Mouse (Mus musculus) liver, adult 2 months (tissue): ENCODE data around the gene Mex3b. TPM values are rescaled to one million over a fixed set of nuclear protein-coding genes. Genes with fewer than 3 reads are reported as not detected.

Experiments used
- DNase-seq: peaks from one replicate; pipeline ENCODE4 v3.0.0-alpha.2; 2011; ENCODE audit warnings: low read depth, low spot score; ENCODE audit errors: extremely low read depth
- H3K27ac ChIP-seq: fragments of 200-500 bp; replicated peaks from 2 replicates; pipeline ENCODE4 v1.5.1; 2012; ENCODE audit warnings: low read depth, mild to moderate bottlenecking, control low read depth, inconsistent platforms, low read length; ENCODE audit not compliant: insufficient read depth
- H3K27me3 ChIP-seq: fragments of 200-500 bp; 2 replicates; pipeline ENCODE4 v1.6.1; 2012; ENCODE audit warnings: mild to moderate bottlenecking, moderate library complexity, low read length, inconsistent platforms; ENCODE audit not compliant: control insufficient read depth, insufficient read depth
- H3K36me3 ChIP-seq: fragments of 200-500 bp; 2 replicates; pipeline ENCODE4 v1.6.1; 2012; ENCODE audit warnings: low read length, inconsistent platforms; ENCODE audit not compliant: control insufficient read depth, insufficient read depth
- H3K4me1 ChIP-seq: fragments of 200-500 bp; 2 replicates; pipeline ENCODE4 v1.6.1; 2011; ENCODE audit warnings: low read length; ENCODE audit not compliant: control insufficient read depth, insufficient read depth
- H3K4me3 ChIP-seq: fragments of 200-500 bp; 2 replicates; pipeline ENCODE4 v1.5.1; 2011; ENCODE audit warnings: low read depth, mild to moderate bottlenecking, control low read depth, low read length, moderate library complexity; ENCODE audit not compliant: insufficient read depth
- H3K79me2 ChIP-seq: fragments of 200-500 bp; 2 replicates; pipeline ENCODE4 v1.6.1; 2012; ENCODE audit warnings: inconsistent platforms, mild to moderate bottlenecking, low read length, moderate library complexity; ENCODE audit not compliant: control insufficient read depth, insufficient read depth
- H3K9ac ChIP-seq: fragments of 200-500 bp; 2 replicates; pipeline ENCODE4 v1.6.1; 2012; ENCODE audit warnings: low read depth, mild to moderate bottlenecking, control low read depth, inconsistent platforms, low read length
- CTCF ChIP-seq: fragments of 200-500 bp; IDR thresholded peaks from 2 replicates; pipeline ENCODE4 v1.5.1; 2011; ENCODE audit warnings: low read depth, low read length, control low read depth
- POLR2A ChIP-seq: fragments of 200-500 bp; IDR thresholded peaks from 2 replicates; pipeline ENCODE4 v1.6.1; 2011; ENCODE audit warnings: low read length, control low read depth; ENCODE audit not compliant: insufficient read depth; ENCODE audit errors: extremely low read depth
- WGBS: fragments of 180-500 bp; shearing (Covaris S2); methylation state at CpG from one replicate; pipeline ENCODE4 v1.1.7; 2018; 5-methylcytosine and 5-hydroxymethylcytosine counted together
- polyA plus RNA-seq: library from polyadenylated mRNA; depleted of rRNA; stranded (reverse); fragments of >200 nt; gene quantifications from 2 replicates; pipeline ENCODE4 v1.2.3, GENCODE M21; 2012; rRNA removed
- total RNA-seq: library from RNA; depleted of rRNA; stranded (reverse); fragments of >200 nt; gene quantifications from 2 replicates; pipeline ENCODE4 v1.2.3, GENCODE M21; 2014; rRNA removed

Mex3b gene
- total and polyA plus RNA-seq, 2 experiments, result 0.28 to 0.56 TPM

DNA sequence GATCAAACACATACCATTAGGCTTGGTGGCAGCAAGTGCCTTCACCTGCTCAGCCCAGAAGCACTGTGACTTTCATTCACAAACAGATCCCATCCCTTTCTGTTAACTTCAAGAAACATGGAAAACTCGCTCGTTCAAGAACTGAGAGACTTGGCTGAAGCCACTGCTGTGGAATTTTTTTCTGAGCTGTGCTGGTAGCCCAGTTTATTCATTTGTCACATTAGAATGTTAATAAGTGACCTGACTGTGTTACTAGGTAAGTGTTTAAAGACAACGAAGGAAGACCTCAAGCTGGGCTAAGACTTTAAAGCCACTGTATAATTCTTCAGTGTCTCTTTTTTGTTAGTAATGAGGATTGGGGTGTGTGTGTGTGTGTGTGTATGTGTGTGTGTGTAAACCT, 35.9 kb downstream of the Mex3b start:
- no peaks in the 10 kb centered on the region for H3K27me3 ChIP-seq
- H3K4me3 ChIP-seq, result no peak overlapping the region
- H3K27ac ChIP-seq, result no peak overlapping the region
- 64% methylated on average over 3 of the region's 3 CpGs for WGBS
- no peak overlapping the region for H3K9ac ChIP-seq
- H3K79me2 ChIP-seq, result no peaks in the 10 kb centered on the region
- H3K4me1 ChIP-seq, result no peaks in the 10 kb centered on the region
- DNase-seq, result no peak
- H3K36me3 ChIP-seq, result no peaks in the 10 kb centered on the region
- TF ChIP-seq POLR2A (no peak), CTCF (no peak)

DNA sequence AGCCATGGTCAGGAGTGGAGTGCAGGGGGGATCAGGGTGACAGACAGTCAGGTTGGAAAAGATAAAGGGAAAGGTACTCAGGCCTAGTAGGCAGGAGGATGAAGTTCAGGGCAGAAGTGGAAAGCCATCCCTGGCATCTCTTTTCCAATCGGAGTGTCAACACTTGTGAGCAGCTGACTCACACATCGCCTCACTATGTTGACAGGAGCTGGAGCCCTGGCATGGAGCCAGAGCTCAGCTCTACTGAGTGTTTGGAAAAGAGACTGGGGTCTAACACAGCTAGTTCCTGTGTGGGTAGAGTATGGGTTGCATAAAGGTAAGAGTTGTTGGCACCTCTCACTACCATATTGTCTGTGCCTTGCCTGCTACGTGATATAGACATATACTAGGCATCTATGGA, 38.4 kb downstream of the Mex3b start:
- Histone ChIP-seq H3K79me2 (no peaks in the 10 kb centered on the region), H3K36me3 (no peaks in the 10 kb centered on the region), H3K4me1 (no peaks in the 10 kb centered on the region), H3K4me3 (no peak overlapping the region), H3K27me3 (no peaks in the 10 kb centered on the region), H3K27ac (no peak overlapping the region), H3K9ac (no peak overlapping the region)
- 49% methylated on average over 3 of the region's 3 CpGs for WGBS
- DNase-seq, result no peak
- no peak for TF ChIP-seq POLR2A
- TF ChIP-seq CTCF, result no peak

DNA sequence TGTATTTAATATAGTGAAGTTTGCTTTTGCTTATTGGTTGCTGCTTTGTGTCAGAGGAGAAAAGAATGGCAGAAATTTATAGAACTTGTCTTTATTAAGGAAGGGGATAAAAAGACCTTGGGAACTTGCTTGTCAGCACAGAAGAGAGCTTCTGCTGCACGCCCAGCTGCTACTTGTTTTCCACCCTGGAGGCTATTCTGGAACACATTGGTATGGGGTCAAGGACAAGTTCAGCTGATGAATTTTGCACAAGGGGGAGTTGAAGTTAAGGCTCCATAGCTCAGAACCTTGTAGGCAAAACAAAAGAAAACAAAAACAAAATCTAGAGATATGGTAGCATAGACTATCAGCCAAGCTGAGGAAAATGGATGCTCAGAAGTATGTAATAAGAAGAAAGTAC, 39.9 kb downstream of the Mex3b start:
- Histone ChIP-seq H3K27ac (no peak overlapping the region), H3K36me3 (no peaks in the 10 kb centered on the region), H3K4me1 (no peaks in the 10 kb centered on the region), H3K79me2 (no peaks in the 10 kb centered on the region), H3K27me3 (no peaks in the 10 kb centered on the region), H3K4me3 (no peak overlapping the region), H3K9ac (no peak overlapping the region)
- TF ChIP-seq CTCF (no peak), POLR2A (no peak)
- 65% methylated on average over 1 of the region's 1 CpGs for WGBS
- no peak for DNase-seq

DNA sequence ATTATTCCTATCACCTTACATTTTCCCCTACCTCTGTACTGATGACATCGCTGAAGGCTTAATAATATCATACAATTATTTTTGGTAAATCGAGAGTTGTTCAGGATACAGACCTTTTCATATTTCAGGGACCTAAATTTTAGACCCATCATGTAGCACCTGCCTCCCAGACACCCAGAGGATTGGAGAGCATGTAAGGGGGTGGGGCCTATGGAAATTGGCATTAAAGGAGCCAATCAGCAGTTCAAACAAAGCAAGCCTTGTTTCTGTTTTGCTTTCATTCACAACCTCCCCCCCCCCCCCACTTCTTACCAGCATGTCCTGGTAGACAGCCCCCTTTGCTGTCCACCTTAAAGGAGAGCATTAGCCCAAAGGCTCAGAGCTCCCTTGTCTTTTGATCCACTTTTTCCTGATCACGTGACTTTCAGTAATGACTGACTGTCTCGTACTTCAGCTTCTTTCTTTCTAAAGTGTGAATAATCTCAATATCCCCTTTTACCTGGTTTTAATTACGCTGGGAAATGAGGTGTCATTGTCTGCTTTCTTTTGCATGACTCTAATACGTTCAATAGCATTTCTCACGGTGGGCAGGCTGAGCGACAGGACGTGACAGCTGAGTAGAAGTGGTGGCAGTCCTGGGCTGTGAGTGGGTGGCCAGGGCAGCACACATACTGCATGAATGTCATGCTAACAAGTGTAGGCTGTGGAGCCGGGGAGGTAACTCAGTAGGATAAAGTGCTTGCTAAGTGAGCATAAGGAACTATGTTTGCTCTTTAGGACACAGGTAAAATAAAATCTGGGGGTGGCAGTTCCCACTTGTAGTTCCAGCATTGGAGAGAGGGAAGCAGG, 43.6 kb downstream of the Mex3b start:
- 71% methylated on average over 10 of the region's 10 CpGs for WGBS
- no peak overlapping the region for H3K27ac ChIP-seq
- H3K27me3 ChIP-seq, result no peaks in the 10 kb centered on the region
- H3K4me3 ChIP-seq, result no peak overlapping the region
- no peaks in the 10 kb centered on the region for H3K4me1 ChIP-seq
- no peak for TF ChIP-seq CTCF
- TF ChIP-seq POLR2A, result no peak
- H3K79me2 ChIP-seq, result no peaks in the 10 kb centered on the region
- DNase-seq, result no peak
- no peak overlapping the region for H3K9ac ChIP-seq
- H3K36me3 ChIP-seq, result no peaks in the 10 kb centered on the region

DNA sequence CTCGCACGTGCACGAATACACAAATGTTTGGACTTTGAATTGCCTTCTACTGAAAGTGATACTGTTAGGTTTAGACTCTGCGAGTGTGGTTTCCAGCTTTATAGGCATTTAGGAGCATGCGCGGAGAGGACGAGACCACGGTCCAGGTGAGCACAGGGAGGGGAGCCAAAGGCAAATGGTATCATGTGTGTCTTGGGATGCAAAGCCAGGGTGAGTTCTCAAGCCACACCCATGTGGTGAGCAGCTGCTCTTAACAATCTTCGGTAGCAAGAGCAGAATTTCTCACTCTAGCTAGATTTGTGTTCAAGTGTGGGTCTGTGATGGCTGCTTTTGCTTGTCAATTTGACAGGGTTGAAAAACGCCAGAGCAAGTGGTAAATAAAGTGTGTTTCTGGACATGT, 44.4 kb downstream of the Mex3b start:
- no peak for TF ChIP-seq CTCF
- TF ChIP-seq POLR2A, result no peak
- Histone ChIP-seq H3K4me3 (no peak overlapping the region), H3K79me2 (no peaks in the 10 kb centered on the region), H3K4me1 (no peaks in the 10 kb centered on the region), H3K36me3 (no peaks in the 10 kb centered on the region), H3K9ac (no peak overlapping the region), H3K27me3 (no peaks in the 10 kb centered on the region), H3K27ac (no peak overlapping the region)
- WGBS, result 85% methylated on average over 10 of the region's 10 CpGs
- no peak for DNase-seq

DNA sequence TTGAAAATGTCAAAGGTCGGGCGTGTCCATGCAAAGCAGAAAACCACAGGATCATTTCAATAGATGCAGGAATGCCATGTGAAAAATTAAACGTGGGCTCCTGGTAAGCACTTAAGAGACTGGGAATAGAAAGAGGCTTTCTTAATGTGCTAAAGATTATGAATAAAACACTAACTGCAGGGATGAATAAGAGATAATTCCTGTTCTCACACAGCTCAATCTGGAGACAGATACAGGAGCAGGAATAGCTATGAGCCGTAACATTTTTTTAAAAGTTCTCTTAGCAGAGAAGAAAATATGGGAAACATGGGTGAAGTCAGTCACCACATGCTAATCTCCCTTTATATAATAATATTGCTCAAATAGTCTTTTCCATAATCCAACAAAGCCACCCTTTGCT, 47.2 kb downstream of the Mex3b start:
- H3K36me3 ChIP-seq, result no peaks in the 10 kb centered on the region
- no peak overlapping the region for H3K9ac ChIP-seq
- no peak overlapping the region for H3K4me3 ChIP-seq
- 76% methylated on average over 4 of the region's 4 CpGs for WGBS
- H3K4me1 ChIP-seq, result no peaks in the 10 kb centered on the region
- H3K79me2 ChIP-seq, result no peaks in the 10 kb centered on the region
- no peaks in the 10 kb centered on the region for H3K27me3 ChIP-seq
- no peak for DNase-seq
- TF ChIP-seq CTCF (no peak), POLR2A (no peak)
- no peak overlapping the region for H3K27ac ChIP-seq

Other genes starting within 250 kb of the Mex3b start
- gene Saxo2, start 218.8 kb upstream of the Mex3b start, total RNA-seq, result 0.81 and 0.83 TPM in 2 replicates
- gene Saxo2, start 218.8 kb upstream of the Mex3b start, polyA plus RNA-seq, result 1.6 TPM in 1 of 2 replicates, not detected in the other
- gene Efl1, start 218.7 kb upstream of the Mex3b start, total RNA-seq, result 7.3 and 8.2 TPM in 2 replicates
- 2.0 and 2.4 TPM in 2 replicates for gene Efl1, start 218.7 kb upstream of the Mex3b start, polyA plus RNA-seq